Mouse (Mus musculus): Measurements from ENCODE around the gene Snx17. TPM values are rescaled to one million over a fixed set of nuclear protein-coding genes. Genes with fewer than 3 reads are reported as not detected.

The Snx17 gene
- total RNA-seq (2023) = 68.5 TPM

GRCm38 (mm10) chr5:31192939-31193630 lies at the start of gene Snx17, which contains the start of gene Eif2b4:
Gene Snx17 (plus strand): TSS chr5:31193227.
Gene Eif2b4 (minus strand): TSS chr5:31193430.

DNA sequence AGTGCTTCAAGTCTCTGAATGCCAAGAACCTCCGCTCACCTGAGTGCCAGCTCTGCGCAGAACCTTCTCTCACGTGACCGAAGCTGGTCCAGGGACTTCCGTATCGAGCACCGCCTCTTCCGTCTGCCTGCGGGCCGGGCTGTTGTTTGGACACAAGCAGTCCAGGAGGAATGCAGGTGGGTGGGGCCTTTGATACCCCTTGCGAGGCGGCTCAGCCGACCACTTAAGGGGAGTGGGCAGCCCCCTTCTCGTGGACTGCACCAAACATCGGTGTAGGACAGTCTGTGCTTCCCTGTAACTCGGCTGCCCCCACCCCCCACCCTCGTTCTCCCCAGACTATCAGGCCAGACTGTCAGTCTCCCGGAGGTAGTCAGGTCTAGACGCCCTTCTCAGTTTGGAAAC lies 38.9 kb upstream of the Snx17 start, which contains the start of gene Mpv17:
TSS of gene Mpv17 (minus strand) at position 100 of the 402 bp plus-strand sequence.

GRCm38 (mm10) chr5:31179766-31180630 lies 13.0 kb upstream of the Snx17 start, which contains the start of the genes Gm29609 and Gtf3c2:
Gene Gm29609 (minus strand): TSS chr5:31179911.
Gene Gtf3c2 (minus strand): TSS chr5:31180144.

DNA sequence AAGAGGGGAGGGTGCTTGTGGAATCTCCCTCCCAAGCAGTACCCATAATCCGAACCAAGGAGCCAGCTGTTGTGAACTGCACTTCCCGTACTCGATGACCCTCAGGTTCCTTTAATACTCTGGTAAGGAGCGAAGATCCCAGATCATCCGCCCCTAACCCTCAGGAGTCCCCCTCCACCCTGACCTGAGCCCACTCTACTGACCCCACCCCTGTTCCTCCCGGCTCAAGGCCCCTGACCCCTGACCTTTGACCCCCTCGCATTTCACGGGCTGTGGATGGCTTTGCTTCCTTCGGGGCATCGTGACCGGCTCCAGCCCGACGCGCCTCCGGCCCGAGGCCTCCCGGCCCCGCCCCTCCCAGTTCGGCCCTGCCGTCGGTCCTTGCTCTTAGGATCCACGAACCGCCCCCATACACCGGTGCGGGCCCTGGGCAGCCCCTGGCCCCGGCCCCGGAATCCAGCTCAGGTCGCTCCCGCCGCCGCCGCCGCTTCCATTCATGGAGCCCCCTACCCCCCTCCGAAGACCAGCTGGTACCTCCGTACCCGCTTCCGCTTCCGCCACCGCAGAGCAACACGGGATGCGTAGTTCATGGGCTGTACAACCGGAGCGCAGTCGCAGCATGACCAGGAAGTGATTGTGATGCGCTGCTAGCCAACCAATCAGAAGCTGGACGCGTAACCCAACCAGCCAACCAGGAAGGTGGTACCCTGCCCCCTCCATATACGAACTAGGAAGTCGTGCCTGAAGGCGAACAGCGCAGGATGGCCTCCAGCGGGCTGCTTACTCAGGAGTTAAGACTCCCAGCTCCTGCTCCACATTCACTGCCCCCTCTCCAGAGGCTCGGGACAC lies 8.9 kb downstream of the Snx17 start, which contains the start of gene Zfp513:
TSS of gene Zfp513 (minus strand) at position 562 of the 849 bp plus-strand sequence.

DNA sequence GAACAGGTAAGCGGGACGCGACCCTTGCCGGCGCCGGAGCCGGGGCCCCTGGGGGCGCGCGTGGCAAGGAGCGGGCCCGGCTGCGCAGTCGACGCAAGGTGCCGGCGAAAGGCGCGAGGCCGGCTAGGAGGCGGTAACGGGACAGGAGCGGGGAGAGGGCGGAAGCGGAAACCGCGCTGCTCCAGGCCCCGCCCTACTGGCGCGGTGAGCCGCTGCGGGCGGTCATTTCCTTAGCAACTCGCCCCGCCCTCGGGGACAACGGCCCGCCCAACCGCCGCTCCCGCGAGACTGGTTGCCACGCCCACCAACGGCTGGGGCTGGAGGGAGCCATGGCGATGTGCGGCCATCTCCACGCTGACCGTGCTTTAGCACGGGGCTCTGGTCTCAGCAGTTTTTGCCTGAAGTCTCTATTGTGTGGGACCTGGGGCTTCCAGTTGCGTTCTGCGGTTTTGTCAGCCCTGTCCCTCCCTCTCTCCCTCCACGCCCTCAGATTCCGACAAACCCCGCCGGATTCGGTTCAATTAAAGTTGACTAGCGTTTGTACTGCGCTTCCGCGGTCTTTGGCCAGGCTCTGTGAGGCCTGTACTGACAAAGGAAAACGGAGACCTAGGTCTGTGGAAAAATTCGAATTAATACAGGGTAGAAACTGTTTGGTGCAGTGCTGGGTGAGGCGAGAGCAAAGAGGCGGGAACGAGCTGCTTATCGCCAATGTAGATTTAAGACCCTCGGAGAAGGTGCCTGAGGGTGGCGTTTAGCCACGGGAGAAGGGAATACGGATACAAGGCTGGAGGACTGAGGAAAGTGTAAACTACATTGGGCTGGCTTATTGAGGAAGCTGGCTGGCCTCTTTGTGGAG lies 27.6 kb downstream of the Snx17 start, which contains the start of gene Ppm1g:
TSS of gene Ppm1g (minus strand) at position 240 of the 856 bp plus-strand sequence.

GRCm38 (mm10) chr5:31240637-31241521 lies 47.9 kb downstream of the Snx17 start, which contains the start of the genes Nrbp1 and Gm9970:
Gene Nrbp1 (plus strand): TSS chr5:31240864.
Gene Gm9970 (minus strand): TSS chr5:31241232.

Other genes starting within 250 kb of the Snx17 start
- not detected for gene Cgref1, start 247.6 kb upstream of the Snx17 start, total RNA-seq (2023)
- 163 TPM for gene Preb, start 232.9 kb upstream of the Snx17 start, total RNA-seq (2023)
- not detected for gene Tcf23, start 224.6 kb upstream of the Snx17 start, total RNA-seq (2023)
- 32.9 TPM for gene Atraid, start 144.9 kb upstream of the Snx17 start, total RNA-seq (2023)
- 9.5 TPM for gene Slc5a6, start 144.3 kb upstream of the Snx17 start, total RNA-seq (2023)
- 50.3 TPM for gene Cad, start 138.4 kb upstream of the Snx17 start, total RNA-seq (2023)
- not detected for gene Dnajc5g, start 86.9 kb upstream of the Snx17 start, total RNA-seq (2023)
- 1.3 TPM for gene Slc30a3, start 85.0 kb upstream of the Snx17 start, total RNA-seq (2023)
- not detected for gene Trim54, start 76.5 kb upstream of the Snx17 start, total RNA-seq (2023)
- not detected for gene Ucn, start 54.4 kb upstream of the Snx17 start, total RNA-seq (2023)
- gene Mpv17, start 39.0 kb upstream of the Snx17 start, total RNA-seq (2023) = 18.9 TPM
- gene Gm29609, start 13.3 kb upstream of the Snx17 start, total RNA-seq (2023) = 5.2 TPM
- 168 TPM for gene Gtf3c2, start 13.1 kb upstream of the Snx17 start, total RNA-seq (2023)
- 36.4 TPM for gene Eif2b4, start 203 bp downstream of the Snx17 start, total RNA-seq (2023)
- gene Zfp513, start 9.1 kb downstream of the Snx17 start, total RNA-seq (2023) = 27.9 TPM
- gene Ppm1g, start 27.5 kb downstream of the Snx17 start, total RNA-seq (2023) = 128 TPM
- gene Nrbp1, start 47.6 kb downstream of the Snx17 start, total RNA-seq (2023) = 190 TPM
- not detected for gene Gm9970, start 48.0 kb downstream of the Snx17 start, total RNA-seq (2023)
- 20.0 TPM for gene Krtcap3, start 58.5 kb downstream of the Snx17 start, total RNA-seq (2023)
- gene Ift172, start 97.9 kb downstream of the Snx17 start, total RNA-seq (2023) = 15.1 TPM
- not detected for gene Fndc4, start 102.9 kb downstream of the Snx17 start, total RNA-seq (2023)
- not detected for gene Gckr, start 104.2 kb downstream of the Snx17 start, total RNA-seq (2023)